Mouse (Mus musculus): ENCODE results near the gene Zbtb39.

DNA sequence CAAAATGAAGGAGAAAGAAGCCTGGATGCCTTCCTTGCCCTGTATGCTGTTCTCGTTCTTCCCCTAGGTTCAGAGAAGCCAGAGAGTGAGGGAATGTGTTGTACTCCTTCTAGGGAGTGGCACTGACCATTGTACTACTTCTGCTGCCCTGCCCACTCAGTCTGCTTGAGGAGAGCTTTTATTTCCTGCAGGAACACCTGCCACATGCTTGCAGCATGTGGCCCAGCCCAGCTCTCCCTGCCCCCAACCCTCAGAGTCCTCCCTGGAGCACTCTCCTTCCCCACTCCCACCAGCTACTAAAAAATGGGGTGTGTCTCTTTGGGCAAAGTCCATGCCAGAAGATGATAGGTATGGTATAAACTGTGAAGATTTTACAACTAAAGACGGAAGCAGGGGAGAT is 35.0 kb upstream of the Zbtb39 start:
- TF ChIP-seq EP300 (IDR thresholded peaks at IDR 0.05; ENCODE audit: insufficient read depth, low read depth, low read length) (no peak), POLR2A (IDR thresholded peaks at IDR 0.05; ENCODE audit: insufficient read depth, low read depth, low read length) (no peak), CTCF (IDR thresholded peaks at IDR 0.05) (no peak)
